Mouse (Mus musculus): Measurements from ENCODE around the gene Ccl11.

Gene Ccl11

GRCm38 (mm10) chr11:82057646-82058045 is at the start of gene Ccl11:
Gene Ccl11 (plus strand): TSS chr11:82057823.
- no peak for DNase-seq (ENCODE audit: low spot score in 2 of 2)

GRCm38 (mm10) chr11:82010115-82010514 is 47.5 kb upstream of the Ccl11 start:
- DNase-seq (ENCODE audit: low spot score in 2 of 2): no peak

GRCm38 (mm10) chr11:82011411-82012193 is 46.0 kb upstream of the Ccl11 start:
- DNase-seq (ENCODE audit: low spot score in 2 of 2): no peak

- DNase-seq (ENCODE audit: low spot score in 2 of 2): no peak
These were observed 43.9 kb upstream of the Ccl11 start for GRCm38 (mm10) chr11:82013756-82014155.

GRCm38 (mm10) chr11:82015066-82015465 is 42.6 kb upstream of the Ccl11 start:
- DNase-seq (ENCODE audit: low spot score in 2 of 2): no peak

- DNase-seq (ENCODE audit: low spot score in 2 of 2): no peak
These were observed 41.3 kb upstream of the Ccl11 start for GRCm38 (mm10) chr11:82016181-82016780.

- no peak for DNase-seq (ENCODE audit: low spot score in 2 of 2)
These were observed 38.2 kb upstream of the Ccl11 start for GRCm38 (mm10) chr11:82019389-82019788.

GRCm38 (mm10) chr11:82019793-82020192 is 37.8 kb upstream of the Ccl11 start:
- DNase-seq (ENCODE audit: low spot score in 2 of 2): no peak

GRCm38 (mm10) chr11:82021406-82021805 is 36.2 kb upstream of the Ccl11 start:
- no peak for DNase-seq (ENCODE audit: low spot score in 2 of 2)

- DNase-seq (ENCODE audit: low spot score in 2 of 2): no peak
These were observed 35.0 kb upstream of the Ccl11 start for GRCm38 (mm10) chr11:82022504-82023056.

- DNase-seq (ENCODE audit: low spot score in 2 of 2): no peak
These were observed 33.9 kb upstream of the Ccl11 start for GRCm38 (mm10) chr11:82023769-82024168.

GRCm38 (mm10) chr11:82030171-82030570 is 27.5 kb upstream of the Ccl11 start:
- no peak for DNase-seq (ENCODE audit: low spot score in 2 of 2)

- DNase-seq (ENCODE audit: low spot score in 2 of 2): no peak
These were observed 25.5 kb upstream of the Ccl11 start for GRCm38 (mm10) chr11:82032136-82032535.

- DNase-seq (ENCODE audit: low spot score in 2 of 2): peak; percentile 68 to 79
These were observed 24.8 kb upstream of the Ccl11 start for GRCm38 (mm10) chr11:82032678-82033344.

- no peak for DNase-seq (ENCODE audit: low spot score in 2 of 2)
These were observed 23.2 kb upstream of the Ccl11 start for GRCm38 (mm10) chr11:82034446-82034845.

GRCm38 (mm10) chr11:82035356-82035755 is 22.3 kb upstream of the Ccl11 start, which contains the start of gene Ccl2:
Gene Ccl2 (plus strand): TSS chr11:82035571.
- peak; percentile 63 to 70 for DNase-seq (ENCODE audit: low spot score in 2 of 2)

- DNase-seq (ENCODE audit: low spot score in 2 of 2): no peak
These were observed 21.8 kb upstream of the Ccl11 start for GRCm38 (mm10) chr11:82035857-82036256.

GRCm38 (mm10) chr11:82038535-82038934 is 19.1 kb upstream of the Ccl11 start, which contains the start of gene Gm17268:
Gene Gm17268 (minus strand): TSS chr11:82038562.
- DNase-seq (ENCODE audit: low spot score in 2 of 2): no peak

GRCm38 (mm10) chr11:82039132-82039660 is 18.4 kb upstream of the Ccl11 start:
- no peak for DNase-seq (ENCODE audit: low spot score in 2 of 2)

GRCm38 (mm10) chr11:82041671-82042080 is 15.9 kb upstream of the Ccl11 start:
- no peak for DNase-seq (ENCODE audit: low spot score in 2 of 2)

GRCm38 (mm10) chr11:82045471-82045870 is 12.2 kb upstream of the Ccl11 start, which contains the start of gene Ccl7:
Gene Ccl7 (plus strand): TSS chr11:82045712.
- peak in 1 of 2 experiments; percentile 28 for DNase-seq (ENCODE audit: low spot score in 2 of 2)

Data from urinary bladder, postnatal 4 days (tissue).